Mouse (Mus musculus) adrenal gland (tissue): ENCODE data around the gene Gba.
"Not testable (repeated sequence)": the region's sequence is repeated elsewhere in the genome, so short reads cannot be mapped to it uniquely, and the experiment has no call there.

Experiments used
- intact Hi-C: fragments of 180-260 bp; cut with DNase I; formaldehyde crosslinking; loops from one replicate; pipeline ENCODE4 v1.15.1; 2025

Gba gene

GRCm38 (mm10) chr3:89213803-89214530 is 11.2 kb downstream of the Gba start:
- intact Hi-C loops = loop anchor here (2.0 kb wide), 1 partner anchor 15 kb away; no protein-coding TSS in a partner anchor

- intact Hi-C loops = no loop called here
Measured at GRCm38 (mm10) chr3:89214681-89215411, 12.1 kb downstream of the Gba start, which contains the start of gene Thbs3. Thbs3 (plus strand) TSS chr3:89215180.

- intact Hi-C loops = no loop called here
Measured at GRCm38 (mm10) chr3:89215853-89216252, 13.1 kb downstream of the Gba start.

- intact Hi-C loops = not testable (repeated sequence)
Measured at GRCm38 (mm10) chr3:89216407-89216806, 13.7 kb downstream of the Gba start.

- intact Hi-C loops = no loop called here
Measured at GRCm38 (mm10) chr3:89218271-89218670, 15.5 kb downstream of the Gba start.

- intact Hi-C loops = no loop called here
Measured at GRCm38 (mm10) chr3:89219546-89219945, 16.8 kb downstream of the Gba start.

- intact Hi-C loops = no loop called here
Measured at GRCm38 (mm10) chr3:89221167-89221566, 18.4 kb downstream of the Gba start.

- intact Hi-C loops = no loop called here
Measured at GRCm38 (mm10) chr3:89224796-89225195, 22.1 kb downstream of the Gba start.

GRCm38 (mm10) chr3:89225321-89225815 is 22.6 kb downstream of the Gba start:
- intact Hi-C loops = no loop called here

- intact Hi-C loops = no loop called here
Measured at GRCm38 (mm10) chr3:89225918-89226317, 23.2 kb downstream of the Gba start.

- intact Hi-C loops = no loop called here
Measured at GRCm38 (mm10) chr3:89226361-89226760, 23.6 kb downstream of the Gba start.

GRCm38 (mm10) chr3:89226900-89227299 is 24.2 kb downstream of the Gba start, which contains the start of gene Mtx1:
Mtx1 (minus strand) TSS chr3:89227088.
- intact Hi-C loops = no loop called here

- intact Hi-C loops = no loop called here
Measured at GRCm38 (mm10) chr3:89227307-89228179, 24.8 kb downstream of the Gba start.

- intact Hi-C loops = no loop called here
Measured at GRCm38 (mm10) chr3:89228180-89228549, 25.4 kb downstream of the Gba start.

GRCm38 (mm10) chr3:89228836-89229235 is 26.1 kb downstream of the Gba start, which contains the start of gene Muc1:
Muc1 (plus strand) TSS chr3:89229057.
- intact Hi-C loops = no loop called here

- intact Hi-C loops = no loop called here
Measured at GRCm38 (mm10) chr3:89229276-89229675, 26.5 kb downstream of the Gba start.

- intact Hi-C loops = no loop called here
Measured at GRCm38 (mm10) chr3:89230561-89230960, 27.8 kb downstream of the Gba start.

GRCm38 (mm10) chr3:89231345-89231744 is 28.6 kb downstream of the Gba start:
- intact Hi-C loops = no loop called here

GRCm38 (mm10) chr3:89231772-89232275 is 29.1 kb downstream of the Gba start:
- intact Hi-C loops = no loop called here

GRCm38 (mm10) chr3:89232614-89233013 is 29.9 kb downstream of the Gba start:
- intact Hi-C loops = no loop called here

- intact Hi-C loops = no loop called here
Measured at GRCm38 (mm10) chr3:89233562-89234110, 30.9 kb downstream of the Gba start.
